Mouse (Mus musculus) myocyte (in vitro differentiated cells): ENCODE results near the gene Nosip.

Experiments
- MAX ChIP-seq: IDR thresholded peaks from one replicate; pipeline ENCODE4 v1.6.1; 2011; ENCODE audit warnings: low read depth, mild to moderate bottlenecking, control low read depth
- POLR2A ChIP-seq: IDR thresholded peaks from one replicate; pipeline ENCODE4 v1.6.1; 2011; ENCODE audit warnings: low read depth, mild to moderate bottlenecking, control low read depth, moderate library complexity; ENCODE audit not compliant: insufficient read length
- POLR2AphosphoS2 ChIP-seq: IDR thresholded peaks from one replicate; pipeline ENCODE4 v1.6.1; 2011; ENCODE audit warnings: low read depth, control low read depth; ENCODE audit not compliant: insufficient read length
- REST ChIP-seq: IDR thresholded peaks from one replicate; pipeline ENCODE4 v1.6.1; 2011; ENCODE audit warnings: mild to moderate bottlenecking, control low read depth, moderate library complexity; ENCODE audit not compliant: insufficient read depth, insufficient read length
- TCF12 ChIP-seq: IDR thresholded peaks from one replicate; pipeline ENCODE4 v1.6.1; 2011; ENCODE audit warnings: mild to moderate bottlenecking, control low read depth; ENCODE audit not compliant: poor library complexity, insufficient read depth, severe bottlenecking
- TCF3 ChIP-seq: IDR thresholded peaks from one replicate; pipeline ENCODE4 v1.6.1; 2011; ENCODE audit warnings: low read depth, control low read depth; ENCODE audit not compliant: insufficient read length
- USF1 ChIP-seq: IDR thresholded peaks from one replicate; pipeline ENCODE4 v1.6.1; 2011; ENCODE audit warnings: low read depth, mild to moderate bottlenecking, control low read depth, moderate library complexity

- TF ChIP-seq POLR2AphosphoS2 (no peak), USF1 (no peak), MAX (no peak), POLR2A (no peak), TCF3 (no peak), REST (no peak), TCF12 (no peak)
Measured at GRCm38 (mm10) chr7:45117566-45117965, 55.3 kb downstream of the Nosip start.
